Mouse (Mus musculus): ENCODE measurements around the gene Ppp2r5c.

Ppp2r5c gene

GRCm38 (mm10) chr12:110511856-110512433 is 65.0 kb downstream of the Ppp2r5c start:
- DNase-seq (ENCODE audit: low read depth, low spot score) = no peak

GRCm38 (mm10) chr12:110512884-110513283 is 66.0 kb downstream of the Ppp2r5c start:
- DNase-seq (ENCODE audit: low read depth, low spot score) = no peak

- no peak for DNase-seq (ENCODE audit: low read depth, low spot score)
These were observed 68.8 kb downstream of the Ppp2r5c start for GRCm38 (mm10) chr12:110515676-110516075.

- peak; percentile 40 for DNase-seq (ENCODE audit: low read depth, low spot score)
These were observed 73.5 kb downstream of the Ppp2r5c start for GRCm38 (mm10) chr12:110520236-110520987.

GRCm38 (mm10) chr12:110523526-110523925 is 76.6 kb downstream of the Ppp2r5c start:
- no peak for DNase-seq (ENCODE audit: low read depth, low spot score)

GRCm38 (mm10) chr12:110532711-110533110 is 85.8 kb downstream of the Ppp2r5c start:
- no peak for DNase-seq (ENCODE audit: low read depth, low spot score)

- DNase-seq (ENCODE audit: low read depth, low spot score) = no peak
These were observed 86.2 kb downstream of the Ppp2r5c start for GRCm38 (mm10) chr12:110533151-110533550.

- no peak for DNase-seq (ENCODE audit: low read depth, low spot score)
These were observed 86.9 kb downstream of the Ppp2r5c start for GRCm38 (mm10) chr12:110533832-110534231.

- no peak for DNase-seq (ENCODE audit: low read depth, low spot score)
These were observed 88.4 kb downstream of the Ppp2r5c start for GRCm38 (mm10) chr12:110535361-110535760.

- DNase-seq (ENCODE audit: low read depth, low spot score) = no peak
These were observed 90.8 kb downstream of the Ppp2r5c start for GRCm38 (mm10) chr12:110537751-110538150.

- no peak for DNase-seq (ENCODE audit: low read depth, low spot score)
These were observed 92.4 kb downstream of the Ppp2r5c start for GRCm38 (mm10) chr12:110539346-110539745.

GRCm38 (mm10) chr12:110539798-110540197 is 92.9 kb downstream of the Ppp2r5c start:
- no peak for DNase-seq (ENCODE audit: low read depth, low spot score)

GRCm38 (mm10) chr12:110540273-110540672 is 93.4 kb downstream of the Ppp2r5c start:
- no peak for DNase-seq (ENCODE audit: low read depth, low spot score)

- no peak for DNase-seq (ENCODE audit: low read depth, low spot score)
These were observed 94.1 kb downstream of the Ppp2r5c start for GRCm38 (mm10) chr12:110541001-110541400.

- DNase-seq (ENCODE audit: low read depth, low spot score) = no peak
These were observed 94.6 kb downstream of the Ppp2r5c start for GRCm38 (mm10) chr12:110541528-110541927.

GRCm38 (mm10) chr12:110545040-110545701 is 98.3 kb downstream of the Ppp2r5c start:
- no peak for DNase-seq (ENCODE audit: low read depth, low spot score)

GRCm38 (mm10) chr12:110547573-110547972 is 100.7 kb downstream of the Ppp2r5c start:
- DNase-seq (ENCODE audit: low read depth, low spot score) = no peak

- DNase-seq (ENCODE audit: low read depth, low spot score) = peak; percentile 34
These were observed 102.7 kb downstream of the Ppp2r5c start for GRCm38 (mm10) chr12:110549437-110550112.

GRCm38 (mm10) chr12:110550364-110550763 is 103.4 kb downstream of the Ppp2r5c start:
- no peak for DNase-seq (ENCODE audit: low read depth, low spot score)

GRCm38 (mm10) chr12:110552113-110552512 is 105.2 kb downstream of the Ppp2r5c start:
- no peak for DNase-seq (ENCODE audit: low read depth, low spot score)

- DNase-seq (ENCODE audit: low read depth, low spot score) = no peak
These were observed 106.4 kb downstream of the Ppp2r5c start for GRCm38 (mm10) chr12:110553362-110553761.

All from c-Kit-negative CD71-positive TER-119-positive erythroid progenitor cells, embryonic 14.5 days (primary cell).